Mouse (Mus musculus) neural tube, embryonic 14.5 days (tissue): ENCODE measurements at regions not wholly inside any gene's neighbourhood (a gene's known extent, or its start where the extent isn't known, plus 50 kb on each side); places are given as distances from the start of the nearest gene placed in this dataset.

Experiments
- ATAC-seq: fragments of 200-750 bp; cut with Nextera tagmentation; 2 replicates; pipeline ENCODE4 v1.8.0; 2017; ENCODE audit warnings: low read depth, mild to moderate bottlenecking, moderate TSS enrichment, moderate library complexity
- H3K27ac ChIP-seq: fragments of 300-500 bp; sonication (generic); 2 replicates; pipeline ENCODE4 v1.5.1; 2014; ENCODE audit warnings: low read depth, mild to moderate bottlenecking, control low read depth, low read length, moderate library complexity, mixed read lengths
- H3K27me3 ChIP-seq: fragments of 300-500 bp; sonication (generic); 2 replicates; pipeline ENCODE4 v1.6.1; 2014; ENCODE audit warnings: low read length; ENCODE audit not compliant: control insufficient read depth, insufficient read depth
- H3K36me3 ChIP-seq: fragments of 300-500 bp; sonication (generic); 2 replicates; pipeline ENCODE4 v1.6.1; 2014; ENCODE audit warnings: low read length, mixed read lengths; ENCODE audit not compliant: control insufficient read depth, insufficient read depth
- H3K4me1 ChIP-seq: fragments of 300-500 bp; sonication (generic); 2 replicates; pipeline ENCODE4 v1.6.1; 2014; ENCODE audit warnings: low read length; ENCODE audit not compliant: control insufficient read depth, insufficient read depth
- H3K4me2 ChIP-seq: fragments of 300-500 bp; sonication (generic); 2 replicates; pipeline ENCODE4 v1.6.1; 2014; ENCODE audit warnings: mild to moderate bottlenecking, low read depth, low read length, control low read depth
- H3K4me3 ChIP-seq: fragments of 300-500 bp; sonication (generic); 2 replicates; pipeline ENCODE4 v1.5.1; 2014; ENCODE audit warnings: low read depth, low read length, control low read depth, mixed read lengths
- H3K9ac ChIP-seq: fragments of 300-500 bp; sonication (generic); replicated peaks from 2 replicates; pipeline ENCODE4 v1.6.1; 2014; ENCODE audit warnings: low read depth, mild to moderate bottlenecking, control low read depth, low read length, mixed read lengths
- H3K9me3 ChIP-seq: fragments of 300-500 bp; sonication (generic); 2 replicates; pipeline ENCODE4 v1.6.1; 2016; ENCODE audit warnings: low read length; ENCODE audit not compliant: control insufficient read depth
- WGBS: fragments of 180-500 bp; shearing (Covaris S2); extraction: QIAGEN DNeasy Blood & Tissue Kit; methylation state at CpG from one replicate; pipeline ENCODE4 v1.1.7; 2014; 5-methylcytosine and 5-hydroxymethylcytosine counted together

DNA sequence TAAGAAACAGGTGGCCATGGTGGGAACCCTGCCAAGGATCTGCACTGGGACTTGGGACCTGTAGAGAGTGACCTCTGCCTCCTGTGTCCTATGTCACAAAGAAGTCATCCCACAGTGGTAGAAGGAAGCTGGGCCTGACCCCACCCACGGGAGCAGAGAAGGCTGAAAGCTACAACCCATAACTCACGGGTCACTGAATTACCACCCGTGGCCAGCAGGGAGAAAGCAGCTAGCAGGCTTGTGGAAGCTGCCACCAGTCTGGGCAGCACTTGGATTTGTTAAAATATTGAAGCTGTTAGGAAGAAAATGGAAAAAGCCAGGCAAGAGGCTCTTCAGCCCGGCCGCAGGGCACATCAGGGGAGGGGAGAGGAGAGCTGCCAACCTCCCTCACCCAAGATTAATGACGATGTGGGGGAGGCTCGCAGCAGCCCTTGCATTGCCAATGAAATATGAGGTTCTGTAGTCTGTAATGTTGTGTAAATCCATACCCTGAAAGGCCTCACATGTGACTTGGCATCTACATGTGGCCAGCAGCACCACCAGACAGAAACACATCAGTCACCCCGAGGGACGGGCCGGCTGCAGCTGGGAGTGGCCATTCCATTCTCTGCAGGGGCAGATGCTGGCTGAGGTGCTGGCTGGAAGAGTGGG is 94.5 kb downstream of the Olfm1 start:
- Histone ChIP-seq H3K9ac (no peak overlapping the region), H3K4me2 (no peak overlapping the region), H3K36me3 (no peaks in the 10 kb centered on the region), H3K4me1 (peaks cover 6% of the 10 kb centered on the region; the same call in 1 of the 2 replicates), H3K9me3 (no peaks in the 10 kb centered on the region), H3K27ac (peak overlapping the region; percentile 4; the same call in 1 of the 2 replicates), H3K4me3 (no peak overlapping the region), H3K27me3 (no peaks in the 10 kb centered on the region)
- ATAC-seq: peak; percentile 51; the same call in 1 of the 2 replicates
- WGBS: 32% methylated on average over 10 of the region's 10 CpGs

- H3K4me2 ChIP-seq: no peak overlapping the region
- no peaks in the 10 kb centered on the region for H3K9me3 ChIP-seq
- H3K27ac ChIP-seq: no peak overlapping the region
- H3K4me3 ChIP-seq: no peak overlapping the region
- H3K9ac ChIP-seq: no peak overlapping the region
- H3K4me1 ChIP-seq: peaks cover 7% of the 10 kb centered on the region
- no peak for ATAC-seq
- H3K36me3 ChIP-seq: no peaks in the 10 kb centered on the region
- H3K27me3 ChIP-seq: no peaks in the 10 kb centered on the region
- 85% methylated on average over 6 of the region's 6 CpGs for WGBS
Measured at GRCm38 (mm10) chr2:28289339-28289738, 96.5 kb downstream of the Olfm1 start.

DNA sequence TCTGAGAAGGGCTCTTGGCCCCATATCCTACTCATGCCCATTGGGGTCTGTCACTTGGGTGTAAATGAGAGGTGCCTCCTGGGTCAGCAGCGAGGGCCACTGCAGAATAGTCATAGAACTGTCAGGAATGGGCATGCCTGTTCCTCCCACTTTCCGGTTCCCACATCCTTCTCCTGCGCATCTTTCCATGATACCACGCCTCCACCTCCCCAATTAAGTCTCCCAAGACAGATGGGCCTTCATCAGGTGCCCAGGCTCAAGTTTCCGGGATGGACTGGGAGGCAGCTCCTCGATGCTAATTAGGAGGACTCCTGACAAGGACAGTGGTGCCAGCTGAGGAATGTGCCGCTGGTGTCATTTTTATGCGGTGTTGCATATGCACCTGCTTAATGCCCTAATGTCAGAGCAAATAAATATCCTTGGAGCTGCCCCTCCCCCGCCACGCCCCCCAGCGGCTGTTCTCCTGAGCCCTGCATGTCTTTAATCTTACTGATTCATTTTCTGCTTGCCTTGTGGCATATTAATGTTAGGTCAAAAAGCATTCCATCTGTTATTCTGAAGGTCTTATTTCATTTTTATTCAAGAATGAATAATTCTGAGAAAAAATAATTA is 97.2 kb downstream of the Olfm1 start:
- H3K9me3 ChIP-seq: no peaks in the 10 kb centered on the region
- H3K36me3 ChIP-seq: no peaks in the 10 kb centered on the region
- H3K27me3 ChIP-seq: no peaks in the 10 kb centered on the region
- H3K27ac ChIP-seq: no peak overlapping the region
- no peak overlapping the region for H3K4me3 ChIP-seq
- ATAC-seq: no peak
- 62% methylated on average over 11 of the region's 11 CpGs for WGBS
- no peak overlapping the region for H3K9ac ChIP-seq
- H3K4me2 ChIP-seq: no peak overlapping the region
- peaks cover 14% of the 10 kb centered on the region for H3K4me1 ChIP-seq

GRCm38 (mm10) chr2:28294509-28294908 is 101.7 kb downstream of the Olfm1 start:
- H3K36me3 ChIP-seq: no peaks in the 10 kb centered on the region
- H3K9me3 ChIP-seq: no peaks in the 10 kb centered on the region
- peaks cover 19% of the 10 kb centered on the region for H3K4me1 ChIP-seq
- no peaks in the 10 kb centered on the region for H3K27me3 ChIP-seq
- no peak for ATAC-seq
- no peak overlapping the region for H3K4me2 ChIP-seq
- H3K9ac ChIP-seq: no peak overlapping the region
- H3K4me3 ChIP-seq: no peak overlapping the region
- WGBS: 30% methylated on average over 7 of the region's 7 CpGs
- H3K27ac ChIP-seq: no peak overlapping the region

- Histone ChIP-seq H3K36me3 (no peaks in the 10 kb centered on the region), H3K9ac (no peak overlapping the region), H3K4me1 (peaks cover 19% of the 10 kb centered on the region), H3K4me3 (no peak overlapping the region), H3K27ac (peak overlapping the region; percentile 80), H3K4me2 (no peak overlapping the region), H3K9me3 (no peaks in the 10 kb centered on the region), H3K27me3 (no peaks in the 10 kb centered on the region)
- ATAC-seq: peak; percentile 89
- 15% methylated on average over 12 of the region's 12 CpGs for WGBS
Measured at GRCm38 (mm10) chr2:28296183-28296582, 103.4 kb downstream of the Olfm1 start.

DNA sequence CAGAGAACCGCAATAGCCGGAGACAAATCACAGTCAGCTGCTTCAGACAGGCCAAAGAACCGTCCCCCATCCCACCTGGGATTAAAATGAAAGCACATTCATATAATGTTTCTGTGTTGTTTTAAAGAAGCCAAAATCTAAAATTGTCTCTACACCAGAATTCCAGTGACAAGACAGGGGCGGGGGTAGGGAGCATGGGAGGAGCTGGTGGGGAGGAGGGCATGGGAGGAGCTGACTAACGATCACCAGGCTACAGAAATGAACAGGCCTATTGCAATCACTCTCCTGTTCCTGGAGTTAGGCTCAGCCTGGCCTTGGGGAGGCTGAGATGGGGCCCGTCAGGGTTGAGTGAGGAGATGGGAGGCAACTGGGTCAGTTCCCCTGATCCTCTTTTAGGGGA is 105.9 kb downstream of the Olfm1 start:
- H3K4me3 ChIP-seq: no peak overlapping the region
- H3K4me1 ChIP-seq: peaks cover 19% of the 10 kb centered on the region
- H3K27me3 ChIP-seq: no peaks in the 10 kb centered on the region
- 43% methylated on average over 6 of the region's 6 CpGs for WGBS
- H3K4me2 ChIP-seq: no peak overlapping the region
- no peak for ATAC-seq
- no peak overlapping the region for H3K9ac ChIP-seq
- H3K9me3 ChIP-seq: no peaks in the 10 kb centered on the region
- no peaks in the 10 kb centered on the region for H3K36me3 ChIP-seq
- H3K27ac ChIP-seq: no peak overlapping the region

- Histone ChIP-seq H3K36me3 (no peaks in the 10 kb centered on the region), H3K9me3 (no peaks in the 10 kb centered on the region), H3K4me3 (no peak overlapping the region), H3K27ac (no peak overlapping the region), H3K27me3 (no peaks in the 10 kb centered on the region), H3K4me2 (no peak overlapping the region), H3K9ac (no peak overlapping the region), H3K4me1 (peaks cover 18% of the 10 kb centered on the region)
- 77% methylated on average over 2 of the region's 2 CpGs for WGBS
- no peak for ATAC-seq
Measured at GRCm38 (mm10) chr2:28299346-28299745, 106.6 kb downstream of the Olfm1 start.

- H3K9me3 ChIP-seq: no peaks in the 10 kb centered on the region
- WGBS: 66% methylated on average over 4 of the region's 4 CpGs
- H3K27me3 ChIP-seq: no peaks in the 10 kb centered on the region
- H3K36me3 ChIP-seq: no peaks in the 10 kb centered on the region
- H3K4me3 ChIP-seq: no peak overlapping the region
- no peak overlapping the region for H3K4me2 ChIP-seq
- H3K27ac ChIP-seq: no peak overlapping the region
- H3K4me1 ChIP-seq: 0 out of 2 replicates have a peak, but pooled peaks cover 1% of the 10 kb centered on the region
- no peak for ATAC-seq
- no peak overlapping the region for H3K9ac ChIP-seq
Measured at GRCm38 (mm10) chr2:28301313-28301712, 108.5 kb downstream of the Olfm1 start.

GRCm38 (mm10) chr2:28303936-28304335 is 111.1 kb downstream of the Olfm1 start:
- no peaks in the 10 kb centered on the region for H3K4me1 ChIP-seq
- ATAC-seq: no peak
- no peak overlapping the region for H3K27ac ChIP-seq
- H3K4me2 ChIP-seq: no peak overlapping the region
- H3K4me3 ChIP-seq: no peak overlapping the region
- 93% methylated on average over 4 of the region's 5 CpGs for WGBS
- H3K36me3 ChIP-seq: no peaks in the 10 kb centered on the region
- H3K27me3 ChIP-seq: no peaks in the 10 kb centered on the region
- no peaks in the 10 kb centered on the region for H3K9me3 ChIP-seq
- H3K9ac ChIP-seq: no peak overlapping the region
